Mouse (Mus musculus): ENCODE measurements around the gene Fstl1. TPM values are rescaled to one million over a fixed set of nuclear protein-coding genes. Genes with fewer than 3 reads are reported as not detected.

Fstl1 gene
- polyA plus RNA-seq, 1 experiment from 2014 or later: 126 TPM

DNA sequence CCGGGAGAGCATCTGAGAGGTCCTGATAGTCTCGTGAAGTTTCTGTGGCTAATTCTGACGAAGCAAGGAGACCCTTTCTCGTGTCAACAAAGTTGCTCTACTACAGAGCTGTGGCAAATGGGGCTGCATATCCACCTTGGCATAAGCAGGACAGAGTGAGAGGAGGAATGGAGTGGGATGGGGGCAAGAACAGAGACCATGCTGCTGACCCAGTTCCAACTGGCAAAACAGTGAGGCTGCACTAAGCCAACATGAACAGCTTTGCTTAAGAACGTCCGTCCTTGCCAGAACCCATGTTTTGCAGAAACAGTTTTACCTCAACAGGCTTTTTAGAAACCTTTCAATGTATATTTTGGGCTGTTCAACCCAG is 32.9 kb downstream of the Fstl1 start:
- Histone ChIP-seq H3K27ac (0 out of 2 replicates have a peak overlapping the region, but pooled peaks have one; percentile 42), H3K4me1 (replicated peaks) (peaks cover 37% of the 10 kb centered on the region), H3K27me3 (no peaks in the 10 kb centered on the region), H3K9me3 (no peaks in the 10 kb centered on the region), H3K4me2 (no peak overlapping the region), H3K36me3 (peaks cover 7% of the 10 kb centered on the region; the same call in 1 of the 2 replicates), H3K9ac (no peak overlapping the region), H3K4me3 (no peak overlapping the region)
- ATAC-seq (ENCODE audit: low FRiP score): no peak
- 80% methylated on average over 6 of the region's 6 CpGs for WGBS

- Histone ChIP-seq H3K9ac (no peak overlapping the region), H3K27ac (peak overlapping the region; percentile 75), H3K36me3 (no peaks in the 10 kb centered on the region), H3K4me3 (no peak overlapping the region), H3K27me3 (no peaks in the 10 kb centered on the region), H3K4me2 (peak overlapping the region; percentile 11; the same call in 1 of the 2 replicates), H3K9me3 (no peaks in the 10 kb centered on the region), H3K4me1 (replicated peaks) (peaks cover 44% of the 10 kb centered on the region)
- no peak for ATAC-seq (ENCODE audit: low FRiP score)
- 85% methylated on average over 8 of the region's 8 CpGs for WGBS
These were observed 35.2 kb downstream of the Fstl1 start for GRCm38 (mm10) chr16:37811874-37812273.

- H3K27ac ChIP-seq: peak overlapping the region; percentile 75
- H3K9me3 ChIP-seq: no peaks in the 10 kb centered on the region
- peak overlapping the region; percentile 11; the same call in 1 of the 2 replicates for H3K4me2 ChIP-seq
- H3K36me3 ChIP-seq: no peaks in the 10 kb centered on the region
- H3K9ac ChIP-seq: peak overlapping the region; percentile 7; the same call in 1 of the 2 replicates
- ATAC-seq (ENCODE audit: low FRiP score): peak; percentile 82
- 49% methylated on average over 9 of the region's 9 CpGs for WGBS
- H3K4me1 ChIP-seq (replicated peaks): peaks cover 39% of the 10 kb centered on the region
- H3K4me3 ChIP-seq: no peak overlapping the region
- H3K27me3 ChIP-seq: no peaks in the 10 kb centered on the region
These were observed 35.8 kb downstream of the Fstl1 start for GRCm38 (mm10) chr16:37812474-37812886.

- no peaks in the 10 kb centered on the region for H3K9me3 ChIP-seq
- WGBS: 27% methylated on average over 5 of the region's 5 CpGs
- no peak overlapping the region for H3K4me3 ChIP-seq
- H3K36me3 ChIP-seq: 0 out of 2 replicates have a peak, but pooled peaks cover 5% of the 10 kb centered on the region
- no peak overlapping the region; the same call in 1 of the 2 replicates for H3K9ac ChIP-seq
- peaks cover 38% of the 10 kb centered on the region for H3K4me1 ChIP-seq (replicated peaks)
- peak; percentile 43; the same call in 1 of the 2 replicates for ATAC-seq (ENCODE audit: low FRiP score)
- peak overlapping the region; percentile 32 for H3K4me2 ChIP-seq
- peak overlapping the region; percentile 62 for H3K27ac ChIP-seq
- H3K27me3 ChIP-seq: no peaks in the 10 kb centered on the region
These were observed 37.2 kb downstream of the Fstl1 start for GRCm38 (mm10) chr16:37813691-37814382.

DNA sequence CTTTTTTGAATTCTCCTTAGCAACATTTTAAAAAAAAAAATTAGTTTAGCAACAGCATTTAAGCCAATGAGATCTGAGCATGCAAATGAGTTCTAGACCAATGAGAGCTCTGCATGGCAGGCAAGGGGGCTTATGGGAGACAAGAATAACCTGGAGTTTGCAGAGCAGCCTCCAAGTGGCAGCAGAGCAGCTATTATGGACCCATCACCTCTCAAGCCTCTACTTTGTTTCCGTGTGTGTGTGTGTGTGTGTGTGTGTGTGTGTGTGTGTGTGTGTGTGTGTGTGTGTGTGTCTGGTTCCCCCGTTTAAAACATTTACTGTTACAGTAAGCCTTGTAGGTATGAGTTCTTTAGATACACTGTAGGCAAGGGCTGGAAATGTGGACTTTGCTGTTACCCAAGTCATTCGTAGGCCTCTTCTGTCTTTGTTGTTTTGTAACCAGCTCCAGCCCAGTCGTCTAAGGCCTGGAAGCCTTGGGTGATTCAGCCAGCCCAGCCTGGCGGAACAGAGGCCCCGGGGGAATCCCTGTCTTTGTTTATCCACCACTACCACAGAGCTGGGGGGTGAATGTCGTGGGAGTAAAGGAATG is 37.8 kb downstream of the Fstl1 start:
- peak; percentile 92 for ATAC-seq (ENCODE audit: low FRiP score)
- WGBS: 22% methylated on average over 7 of the region's 7 CpGs

DNA sequence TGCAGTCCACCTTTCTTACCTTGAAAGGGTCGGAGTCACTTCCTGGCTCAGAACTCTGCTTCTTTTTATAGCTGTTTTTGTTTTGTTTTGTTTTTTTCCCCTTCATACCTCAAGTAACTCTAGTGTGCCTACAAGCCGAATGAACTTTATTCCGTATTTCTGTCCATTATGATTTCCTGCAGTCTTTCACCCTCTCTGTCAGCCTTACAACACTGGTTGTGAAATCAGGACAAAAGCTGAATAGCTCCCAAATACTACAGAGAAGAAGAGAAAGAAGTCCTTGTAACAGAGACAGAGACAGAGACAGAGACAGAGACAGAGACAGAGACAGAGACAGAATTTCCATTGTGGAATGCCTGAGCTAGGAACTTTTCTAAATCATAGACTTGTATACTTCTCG is 41.3 kb downstream of the Fstl1 start:
- Histone ChIP-seq H3K9ac (no peak overlapping the region), H3K9me3 (no peaks in the 10 kb centered on the region), H3K4me3 (no peak overlapping the region), H3K27ac (no peak overlapping the region), H3K36me3 (peaks cover 30% of the 10 kb centered on the region), H3K4me1 (replicated peaks) (peaks cover 21% of the 10 kb centered on the region), H3K4me2 (no peak overlapping the region), H3K27me3 (no peaks in the 10 kb centered on the region)
- WGBS: 94% methylated on average over 4 of the region's 4 CpGs
- no peak for ATAC-seq (ENCODE audit: low FRiP score)

More for the DNA sequence above, 37.8 kb downstream of the Fstl1 start:
- 0 out of 2 replicates have a peak overlapping the region, but pooled peaks have one; percentile 46 for H3K9ac ChIP-seq
- peaks cover 34% of the 10 kb centered on the region for H3K4me1 ChIP-seq (replicated peaks)
- H3K36me3 ChIP-seq: 0 out of 2 replicates have a peak, but pooled peaks cover 7% of the 10 kb centered on the region
- no peaks in the 10 kb centered on the region for H3K27me3 ChIP-seq
- no peak overlapping the region for H3K4me3 ChIP-seq
- H3K4me2 ChIP-seq: peak overlapping the region; percentile 32
- peak overlapping the region; percentile 84 for H3K27ac ChIP-seq
- no peaks in the 10 kb centered on the region for H3K9me3 ChIP-seq

DNA sequence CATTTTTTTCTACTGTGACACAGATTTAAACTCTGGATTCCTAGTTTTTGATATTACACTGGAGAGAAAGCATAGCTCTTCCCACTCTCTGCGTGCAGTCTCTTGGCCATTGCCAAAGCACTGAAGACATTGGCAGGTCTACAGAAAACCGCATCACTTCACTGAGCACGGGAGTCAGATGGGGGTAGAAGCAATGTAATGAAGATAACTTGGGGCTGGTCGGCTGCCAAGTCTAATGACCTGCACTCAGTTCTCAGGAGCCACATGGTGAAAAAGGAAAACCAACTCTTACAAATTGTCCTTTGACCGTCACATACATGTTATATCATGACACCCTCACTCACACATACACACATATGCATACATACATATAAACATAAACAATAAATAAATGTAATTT is 47.3 kb downstream of the Fstl1 start:
- no peak overlapping the region for H3K27ac ChIP-seq
- no peak overlapping the region for H3K4me3 ChIP-seq
- no peaks in the 10 kb centered on the region for H3K9me3 ChIP-seq
- WGBS: 78% methylated on average over 5 of the region's 5 CpGs
- H3K36me3 ChIP-seq: peaks cover 66% of the 10 kb centered on the region
- no peak overlapping the region for H3K4me2 ChIP-seq
- no peaks in the 10 kb centered on the region for H3K4me1 ChIP-seq (replicated peaks)
- no peak overlapping the region for H3K9ac ChIP-seq
- no peaks in the 10 kb centered on the region for H3K27me3 ChIP-seq
- ATAC-seq (ENCODE audit: low FRiP score): no peak

DNA sequence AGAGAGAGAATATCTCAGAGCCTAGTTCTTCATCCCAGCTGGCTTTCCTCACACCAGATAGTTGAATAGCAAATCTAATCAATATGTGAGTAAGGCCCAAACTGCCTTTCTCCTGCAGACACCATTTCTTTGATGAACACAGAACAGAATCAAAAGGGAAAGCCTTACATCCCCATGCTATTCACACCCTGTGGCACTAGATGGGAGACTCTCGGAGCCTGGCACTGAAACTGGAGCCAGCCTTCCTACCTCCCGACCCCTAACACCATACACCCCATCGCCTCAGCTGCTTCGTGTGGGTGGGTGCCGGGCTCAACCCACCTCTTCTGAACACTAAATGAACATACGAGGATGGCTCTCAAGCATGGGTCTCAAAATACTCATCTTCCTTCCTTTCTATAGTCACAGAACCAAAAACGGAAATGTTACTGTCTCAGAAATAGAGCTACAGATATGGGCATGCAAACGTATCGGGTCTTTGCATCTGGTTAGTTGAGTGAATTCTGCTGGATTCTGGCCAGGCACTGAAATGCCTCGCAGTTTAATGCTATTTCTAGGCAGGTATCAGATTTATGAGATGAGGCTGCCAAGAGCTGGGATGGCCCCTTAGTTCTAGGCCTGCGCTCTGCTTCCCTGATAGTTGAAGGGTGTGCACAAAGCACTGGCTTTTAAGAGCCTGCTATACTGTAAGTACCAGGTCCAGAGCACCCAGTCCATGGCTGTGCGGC is 48.3 kb downstream of the Fstl1 start:
- Histone ChIP-seq H3K9ac (no peak overlapping the region), H3K27me3 (no peaks in the 10 kb centered on the region), H3K27ac (no peak overlapping the region), H3K4me1 (replicated peaks) (no peaks in the 10 kb centered on the region), H3K4me2 (no peak overlapping the region), H3K4me3 (no peak overlapping the region), H3K9me3 (no peaks in the 10 kb centered on the region), H3K36me3 (peaks cover 74% of the 10 kb centered on the region)
- WGBS: 97% methylated on average over 12 of the region's 12 CpGs
- ATAC-seq (ENCODE audit: low FRiP score): no peak

- H3K4me1 ChIP-seq (replicated peaks): no peaks in the 10 kb centered on the region
- H3K27me3 ChIP-seq: no peaks in the 10 kb centered on the region
- no peaks in the 10 kb centered on the region for H3K9me3 ChIP-seq
- no peak overlapping the region for H3K9ac ChIP-seq
- 91% methylated on average over 3 of the region's 3 CpGs for WGBS
- H3K36me3 ChIP-seq: peaks cover 76% of the 10 kb centered on the region
- H3K27ac ChIP-seq: no peak overlapping the region
- no peak overlapping the region for H3K4me2 ChIP-seq
- no peak for ATAC-seq (ENCODE audit: low FRiP score)
- H3K4me3 ChIP-seq: no peak overlapping the region
These were observed 49.6 kb downstream of the Fstl1 start for GRCm38 (mm10) chr16:37826286-37826685.

GRCm38 (mm10) chr16:37831041-37831440 is 54.4 kb downstream of the Fstl1 start:
- Histone ChIP-seq H3K27me3 (no peaks in the 10 kb centered on the region), H3K9ac (no peak overlapping the region), H3K4me3 (no peak overlapping the region), H3K4me1 (replicated peaks) (no peaks in the 10 kb centered on the region), H3K27ac (no peak overlapping the region), H3K36me3 (peaks cover 81% of the 10 kb centered on the region), H3K9me3 (no peaks in the 10 kb centered on the region), H3K4me2 (no peak overlapping the region)
- 80% methylated on average over 7 of the region's 7 CpGs for WGBS
- no peak for ATAC-seq (ENCODE audit: low FRiP score)

GRCm38 (mm10) chr16:37837571-37837970 is 60.9 kb downstream of the Fstl1 start:
- Histone ChIP-seq H3K9me3 (no peaks in the 10 kb centered on the region), H3K36me3 (peaks cover 31% of the 10 kb centered on the region), H3K4me3 (no peak overlapping the region), H3K27me3 (no peaks in the 10 kb centered on the region), H3K9ac (no peak overlapping the region), H3K4me1 (replicated peaks) (no peaks in the 10 kb centered on the region), H3K27ac (no peak overlapping the region), H3K4me2 (no peak overlapping the region)
- ATAC-seq (ENCODE audit: low FRiP score): no peak
- 83% methylated on average over 3 of the region's 3 CpGs for WGBS

DNA sequence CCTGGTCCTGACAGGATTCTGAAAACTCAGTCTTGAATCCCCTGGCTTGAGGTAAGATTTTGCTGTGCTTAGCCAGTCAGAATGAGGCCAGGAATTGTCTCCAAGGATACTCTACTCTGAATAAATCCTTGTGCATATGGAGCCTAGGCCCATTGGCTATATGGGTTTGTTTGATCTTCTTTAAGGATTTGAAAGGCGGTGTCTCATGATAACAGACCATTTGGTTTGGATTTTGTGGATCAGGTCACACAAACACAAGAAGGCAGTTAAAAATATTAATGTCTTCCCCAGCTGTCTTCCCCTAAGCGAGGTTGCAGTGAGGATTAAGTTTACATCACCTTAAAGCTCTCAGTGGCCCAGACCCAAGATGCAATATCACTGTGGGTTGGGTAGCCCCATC is 65.8 kb downstream of the Fstl1 start:
- H3K9me3 ChIP-seq: no peaks in the 10 kb centered on the region
- no peak overlapping the region for H3K9ac ChIP-seq
- WGBS: 89% methylated on average over 2 of the region's 2 CpGs
- no peak overlapping the region for H3K4me2 ChIP-seq
- no peak for ATAC-seq (ENCODE audit: low FRiP score)
- no peak overlapping the region for H3K27ac ChIP-seq
- no peak overlapping the region for H3K4me3 ChIP-seq
- H3K36me3 ChIP-seq: no peaks in the 10 kb centered on the region
- no peaks in the 10 kb centered on the region for H3K4me1 ChIP-seq (replicated peaks)
- no peaks in the 10 kb centered on the region for H3K27me3 ChIP-seq

All from hindbrain, embryonic 13.5 days (tissue).